Mouse (Mus musculus) C2C12 (cell line): ENCODE measurements at regions not wholly inside any gene's neighbourhood (a gene's known extent, or its start where the extent isn't known, plus 50 kb on each side); places are given as distances from the start of the nearest gene placed in this dataset.

ENCODE experiments used
- CEBPB ChIP-seq: IDR thresholded peaks from one replicate; pipeline ENCODE4 v1.6.1; 2011; ENCODE audit warnings: low read depth, mild to moderate bottlenecking, control low read depth, moderate library complexity
- CTCF ChIP-seq: IDR thresholded peaks from one replicate; pipeline ENCODE4 v1.5.1; 2011; ENCODE audit not compliant: control insufficient read depth, insufficient read depth, insufficient read length
- FOSL1 ChIP-seq: IDR thresholded peaks from one replicate; pipeline ENCODE4 v1.8.0; 2011; ENCODE audit warnings: mild to moderate bottlenecking, low read length; ENCODE audit not compliant: poor library complexity, insufficient read depth, severe bottlenecking
- MYOD1 ChIP-seq: IDR thresholded peaks from one replicate; pipeline ENCODE4 v1.6.1; 2011; ENCODE audit warnings: low read depth; ENCODE audit not compliant: control insufficient read depth, insufficient read length
- MYOG ChIP-seq: IDR thresholded peaks from one replicate; pipeline ENCODE4 v1.6.1; 2011; ENCODE audit not compliant: control insufficient read depth, insufficient read length; ENCODE audit errors: extremely low read depth

DNA sequence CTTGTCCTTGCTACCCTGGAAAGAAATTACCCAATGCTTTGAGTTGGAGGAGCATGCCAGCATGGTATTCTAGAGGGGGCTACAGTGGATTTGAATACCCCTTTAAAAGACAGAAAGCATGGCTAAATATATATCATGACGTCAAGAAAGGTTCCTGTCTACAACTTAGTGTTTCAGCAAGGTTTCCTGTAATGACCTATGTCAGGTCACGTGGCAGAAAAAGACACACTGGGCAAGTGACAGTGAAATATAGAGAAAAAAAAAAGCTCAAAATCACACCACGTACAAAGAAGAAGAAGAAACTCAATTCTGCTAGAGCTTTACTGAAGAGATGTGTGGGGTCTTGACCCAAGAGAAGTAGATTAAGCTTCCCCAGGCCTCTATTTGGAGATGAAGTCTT is 167.7 kb downstream of the Plk2 start:
- TF ChIP-seq CTCF = no peak
- no peak for TF ChIP-seq MYOD1
- TF ChIP-seq FOSL1 = no peak
- TF ChIP-seq CEBPB = no peak
- TF ChIP-seq MYOG = no peak
